Mouse (Mus musculus) G1E (cell line): ENCODE measurements at regions not wholly inside any gene's neighbourhood (a gene's known extent, or its start where the extent isn't known, plus 50 kb on each side); places are given as distances from the start of the nearest gene placed in this dataset.

ENCODE experiments used
- ATAC-seq: 2 replicates; pipeline ENCODE4 v1.8.0; 2016; ENCODE audit warnings: mild to moderate bottlenecking; ENCODE audit not compliant: insufficient number of reproducible peaks, poor library complexity, low FRiP score, severe bottlenecking; ENCODE audit errors: extremely low read depth
- DNase-seq: peaks from one replicate; pipeline ENCODE4 v3.0.0; 2012; ENCODE audit warnings: low spot score
- H3K27me3 ChIP-seq: 2 replicates; pipeline ENCODE4 v1.6.1; 2012; ENCODE audit warnings: mild to moderate bottlenecking, low read length, inconsistent platforms; ENCODE audit not compliant: insufficient read depth
- H3K36me3 ChIP-seq: replicated peaks from 2 replicates; pipeline ENCODE3; 2012; ENCODE audit warnings: mild to moderate bottlenecking, inconsistent platforms
- H3K4me1 ChIP-seq: 2 replicates; pipeline ENCODE4 v1.6.1; 2012; ENCODE audit warnings: low read depth, low read length, inconsistent platforms, mixed read lengths; ENCODE audit not compliant: insufficient read depth
- H3K4me3 ChIP-seq: 2 replicates; pipeline ENCODE4 v1.5.1; 2012; ENCODE audit warnings: low read depth, mild to moderate bottlenecking, inconsistent platforms, low read length, moderate library complexity, mixed read lengths
- H3K9me3 ChIP-seq: replicated peaks from 2 replicates; pipeline ENCODE4 v1.6.1; 2012; ENCODE audit warnings: inconsistent platforms
- CTCF ChIP-seq: IDR thresholded peaks from 2 replicates; pipeline ENCODE4 v1.5.1; 2012; ENCODE audit warnings: low read depth, low read length, inconsistent platforms, mixed read lengths
- GATA1 ChIP-seq: IDR thresholded peaks from 2 replicates; pipeline ENCODE4 v1.6.1; 2012; ENCODE audit warnings: borderline replicate concordance, low read length, inconsistent platforms, mixed read lengths
- GATA2 ChIP-seq: IDR thresholded peaks from 2 replicates; pipeline ENCODE4 v1.6.1; 2012; ENCODE audit warnings: low read depth, low read length, inconsistent platforms, borderline replicate concordance
- POLR2AphosphoS5 ChIP-seq: IDR thresholded peaks from 2 replicates; pipeline ENCODE4 v1.6.1; 2012; ENCODE audit warnings: low read depth, low read length, inconsistent platforms; ENCODE audit not compliant: insufficient replicate concordance
- TAL1 ChIP-seq: conservative IDR thresholded peaks from 2 replicates; pipeline ENCODE4 v1.6.1; 2012; ENCODE audit warnings: low read depth, low read length, inconsistent platforms, mixed read lengths

- no peak for DNase-seq
- ATAC-seq: no peak
- Histone ChIP-seq H3K9me3 (no peaks in the 10 kb centered on the region), H3K27me3 (peaks cover 7% of the 10 kb centered on the region; the same call in 1 of the 2 replicates), H3K36me3 (peaks cover 8% of the 10 kb centered on the region), H3K4me1 (peaks cover 19% of the 10 kb centered on the region), H3K4me3 (no peak overlapping the region)
- TF ChIP-seq POLR2AphosphoS5 (no peak), GATA2 (no peak), CTCF (no peak), TAL1 (no peak), GATA1 (no peak)
Observed at GRCm38 (mm10) chr13:83741591-83742021, 237.8 kb downstream of the Mef2c start.

GRCm38 (mm10) chr13:83742102-83742501 is 238.3 kb downstream of the Mef2c start:
- no peak for ATAC-seq
- DNase-seq: no peak
- TF ChIP-seq POLR2AphosphoS5: no peak
- TF ChIP-seq TAL1: no peak
- no peak for TF ChIP-seq CTCF
- TF ChIP-seq GATA1: no peak
- no peak for TF ChIP-seq GATA2
- peaks cover 7% of the 10 kb centered on the region; the same call in 1 of the 2 replicates for H3K27me3 ChIP-seq
- H3K36me3 ChIP-seq: peaks cover 8% of the 10 kb centered on the region
- peaks cover 17% of the 10 kb centered on the region for H3K4me1 ChIP-seq
- H3K9me3 ChIP-seq: no peaks in the 10 kb centered on the region
- H3K4me3 ChIP-seq: no peak overlapping the region

- no peak for DNase-seq
- no peaks in the 10 kb centered on the region for H3K9me3 ChIP-seq
- no peak overlapping the region for H3K4me3 ChIP-seq
- H3K27me3 ChIP-seq: peaks cover 7% of the 10 kb centered on the region; the same call in 1 of the 2 replicates
- peaks cover 13% of the 10 kb centered on the region for H3K4me1 ChIP-seq
- H3K36me3 ChIP-seq: peaks cover 8% of the 10 kb centered on the region
- no peak for ATAC-seq
- TF ChIP-seq CTCF: no peak
- TF ChIP-seq TAL1: no peak
- TF ChIP-seq GATA1: no peak
- no peak for TF ChIP-seq GATA2
- TF ChIP-seq POLR2AphosphoS5: no peak
Observed at GRCm38 (mm10) chr13:83742546-83742945, 238.7 kb downstream of the Mef2c start.

- H3K9me3 ChIP-seq: no peaks in the 10 kb centered on the region
- peaks cover 7% of the 10 kb centered on the region; the same call in 1 of the 2 replicates for H3K27me3 ChIP-seq
- ATAC-seq (no peak), DNase-seq (no peak)
- peaks cover 13% of the 10 kb centered on the region for H3K4me1 ChIP-seq
- TF ChIP-seq TAL1: no peak
- TF ChIP-seq GATA1: no peak
- no peak for TF ChIP-seq CTCF
- TF ChIP-seq POLR2AphosphoS5: no peak
- TF ChIP-seq GATA2: no peak
- H3K36me3 ChIP-seq: peaks cover 8% of the 10 kb centered on the region
- H3K4me3 ChIP-seq: no peak overlapping the region
Observed at GRCm38 (mm10) chr13:83743381-83743780, 239.5 kb downstream of the Mef2c start.

- no peak for ATAC-seq
- H3K27me3 ChIP-seq: peaks cover 7% of the 10 kb centered on the region; the same call in 1 of the 2 replicates
- peaks cover 8% of the 10 kb centered on the region for H3K36me3 ChIP-seq
- no peaks in the 10 kb centered on the region for H3K9me3 ChIP-seq
- TF ChIP-seq CTCF (no peak), GATA1 (no peak), TAL1 (no peak), POLR2AphosphoS5 (no peak), GATA2 (no peak)
- peaks cover 13% of the 10 kb centered on the region for H3K4me1 ChIP-seq
- H3K4me3 ChIP-seq: no peak overlapping the region
- no peak for DNase-seq
Observed at GRCm38 (mm10) chr13:83744110-83744752, 240.4 kb downstream of the Mef2c start.

GRCm38 (mm10) chr13:83744981-83745555 is 241.2 kb downstream of the Mef2c start:
- H3K9me3 ChIP-seq: no peaks in the 10 kb centered on the region
- peaks cover 7% of the 10 kb centered on the region; the same call in 1 of the 2 replicates for H3K27me3 ChIP-seq
- TF ChIP-seq POLR2AphosphoS5: no peak
- TF ChIP-seq GATA1: no peak
- no peak for TF ChIP-seq TAL1
- no peak for TF ChIP-seq CTCF
- peaks cover 8% of the 10 kb centered on the region; the same call in 1 of the 2 replicates for H3K4me1 ChIP-seq
- DNase-seq (peak; percentile 55), ATAC-seq (peak; percentile 65)
- H3K4me3 ChIP-seq: peak overlapping the region; percentile 71
- H3K36me3 ChIP-seq: peaks cover 4% of the 10 kb centered on the region
